Mouse (Mus musculus): ENCODE results near the gene Gm10642. TPM values are rescaled to one million over a fixed set of nuclear protein-coding genes. Genes with fewer than 3 reads are reported as not detected.

The Gm10642 gene
- total and polyA plus RNA-seq, 3 experiments, result 0.13 to 2.1 TPM; not detected in 1

- H3K4me2 ChIP-seq (ENCODE audit: insufficient read depth, low read depth, poor library complexity, severe bottlenecking), result no peak overlapping the region
- no peak for DNase-seq (ENCODE audit: extremely low read depth)
- H3K9me3 ChIP-seq (replicated peaks; ENCODE audit: low read length), result no peaks in the 10 kb centered on the region
- no peaks in the 10 kb centered on the region for H3K27me3 ChIP-seq (replicated peaks)
- H3K4me3 ChIP-seq (replicated peaks in 1 of 3; ENCODE audit: low read depth in 2 of 3, low read length in 2 of 3, poor library complexity in 1 of 3), result no peak overlapping the region
- dilution Hi-C loops (cut with MboI; ENCODE audit: extremely low pct_ligation_motif_present, extremely low pct_unique_long_range_greater_than_20kb, low sequenced_read_pairs), result no loop called here
- peaks cover 3 to 19% of the 10 kb centered on the region in 2 experiments; a peak in 3 of 4 replicates for H3K4me1 ChIP-seq (ENCODE audit: control insufficient read depth in 1 of 2, insufficient read depth in 2 of 2)
- H3K79me2 ChIP-seq (replicated peaks; ENCODE audit: control insufficient read depth, extremely low read depth, insufficient read depth, poor library complexity, severe bottlenecking), result peaks cover 51% of the 10 kb centered on the region
- TF ChIP-seq MXI1 (IDR thresholded peaks at IDR 0.05; ENCODE audit: low read depth, low read length) (no peak), RCOR1 (conservative IDR thresholded peaks at IDR 0.05; ENCODE audit: low read depth, low read length) (no peak), POLR2A (IDR thresholded peaks at IDR 0.05; ENCODE audit: low read depth, low read length) (no peak), PAX5 (IDR thresholded peaks at IDR 0.05; ENCODE audit: low read length) (no peak), USF1 (IDR thresholded peaks at IDR 0.05; ENCODE audit: low read depth, low read length) (no peak), NRF1 (IDR thresholded peaks at IDR 0.05; ENCODE audit: low read depth, low read length) (no peak), RAD21 (IDR thresholded peaks at IDR 0.05; ENCODE audit: low read depth, low read length) (no peak), MEF2A (IDR thresholded peaks at IDR 0.05; ENCODE audit: borderline replicate concordance, low read depth, low read length) (no peak), ZC3H11A (IDR thresholded peaks at IDR 0.05; ENCODE audit: low read depth, low read length) (no peak), GABPA (IDR thresholded peaks at IDR 0.05; ENCODE audit: insufficient replicate concordance, low read depth, low read length) (no peak), MAZ (IDR thresholded peaks at IDR 0.05; ENCODE audit: low read depth, low read length) (no peak), MAFK (IDR thresholded peaks at IDR 0.05; ENCODE audit: insufficient replicate concordance, low read length) (no peak), EP300 (IDR thresholded peaks at IDR 0.05; ENCODE audit: low read length) (no peak), ZMIZ1 (IDR thresholded peaks at IDR 0.05; ENCODE audit: low read depth, low read length) (no peak)
- H3K36me3 ChIP-seq (replicated peaks in 1 of 2; ENCODE audit: control insufficient read depth in 1 of 2, insufficient read depth in 1 of 2, low read length in 1 of 2), result no peaks in the 10 kb centered on the region
- no peak overlapping the region for H3K27ac ChIP-seq (ENCODE audit: insufficient read depth, low read depth)
- in situ Hi-C loops (cut with MboI; ENCODE audit: low pct_ligation_motif_present, low pct_unique_long_range_greater_than_20kb, low sequenced_read_pairs), result no loop called here
- H3K9ac ChIP-seq (ENCODE audit: insufficient read depth, low read depth), result no peak overlapping the region
These were observed 26.2 kb downstream of the Gm10642 start for GRCm38 (mm10) chr9:70682202-70682601.

- no peak overlapping the region for H3K27ac ChIP-seq (ENCODE audit: insufficient read depth, low read depth)
- DNase-seq (ENCODE audit: extremely low read depth), result peak; percentile 39
- dilution Hi-C loops (cut with MboI; ENCODE audit: extremely low pct_ligation_motif_present, extremely low pct_unique_long_range_greater_than_20kb, low sequenced_read_pairs), result no loop called here
- H3K9me3 ChIP-seq (replicated peaks; ENCODE audit: low read length), result no peaks in the 10 kb centered on the region
- peaks cover 3 to 60% of the 10 kb centered on the region in 2 experiments; a peak in 3 of 4 replicates for H3K4me1 ChIP-seq (ENCODE audit: control insufficient read depth in 1 of 2, insufficient read depth in 2 of 2)
- in situ Hi-C loops (cut with MboI; ENCODE audit: low pct_ligation_motif_present, low pct_unique_long_range_greater_than_20kb, low sequenced_read_pairs), result no loop called here
- no peak overlapping the region for H3K4me2 ChIP-seq (ENCODE audit: insufficient read depth, low read depth, poor library complexity, severe bottlenecking)
- no peaks in the 10 kb centered on the region for H3K36me3 ChIP-seq (replicated peaks in 1 of 2; ENCODE audit: control insufficient read depth in 1 of 2, insufficient read depth in 1 of 2, low read length in 1 of 2)
- H3K79me2 ChIP-seq (replicated peaks; ENCODE audit: control insufficient read depth, extremely low read depth, insufficient read depth, poor library complexity, severe bottlenecking), result peaks cover 32% of the 10 kb centered on the region
- no peaks in the 10 kb centered on the region for H3K27me3 ChIP-seq (replicated peaks)
- H3K9ac ChIP-seq (ENCODE audit: insufficient read depth, low read depth), result no peak overlapping the region
- TF ChIP-seq JUND (conservative IDR thresholded peaks at IDR 0.05; ENCODE audit: low read depth, low read length), result no peak
- peak; percentile 53 for TF ChIP-seq ZNF384 (IDR thresholded peaks at IDR 0.05; ENCODE audit: low read depth, low read length)
- H3K4me3 ChIP-seq (replicated peaks in 1 of 3; ENCODE audit: low read depth in 2 of 3, low read length in 2 of 3, poor library complexity in 1 of 3), result no peak overlapping the region
These were observed 32.4 kb downstream of the Gm10642 start for GRCm38 (mm10) chr9:70688301-70688968.
